Mouse (Mus musculus) MEL (cell line): ENCODE measurements around the gene Rheb.

ENCODE experiments used
- CHD2 ChIP-seq: IDR thresholded peaks from 2 replicates; pipeline ENCODE4 v1.6.1; 2011; ENCODE audit warnings: low read length, improper control_type of control experiment
- CTCF ChIP-seq, 3 experiments: IDR thresholded peaks in 2 of 3; conservative IDR thresholded peaks in 1 of 3; 2 replicates each; pipeline ENCODE4 v1.5.1; 2011 to 2012; ENCODE audit warnings: low read length in 3 of 3, low read depth in 2 of 3, mild to moderate bottlenecking in 2 of 3, improper control_type of control experiment in 1 of 3, inconsistent platforms in 1 of 3, mixed read lengths in 1 of 3, moderate library complexity in 1 of 3; ENCODE audit not compliant: control insufficient read depth in 1 of 3, insufficient read depth in 1 of 3, poor library complexity in 1 of 3, severe bottlenecking in 1 of 3
- EP300 ChIP-seq, 2 experiments: IDR thresholded peaks; 2 replicates each; pipeline ENCODE4 v1.6.1; 2011; ENCODE audit warnings: improper control_type of control experiment in 2 of 2, low read length in 2 of 2, low read depth in 1 of 2, mild to moderate bottlenecking in 1 of 2
- ETS1 ChIP-seq: IDR thresholded peaks from 2 replicates; pipeline ENCODE4 v1.6.1; 2012; ENCODE audit warnings: low read depth, mild to moderate bottlenecking, inconsistent platforms, low read length, improper control_type of control experiment, moderate library complexity
- HCFC1 ChIP-seq: IDR thresholded peaks from 2 replicates; pipeline ENCODE4 v1.6.1; 2012; ENCODE audit warnings: low read depth, mild to moderate bottlenecking, inconsistent platforms, low read length, improper control_type of control experiment, moderate library complexity
- MAFK ChIP-seq: IDR thresholded peaks from 2 replicates; pipeline ENCODE4 v1.6.1; 2011; ENCODE audit warnings: low read depth, mild to moderate bottlenecking, low read length, improper control_type of control experiment, borderline replicate concordance
- MAX ChIP-seq: IDR thresholded peaks from 2 replicates; pipeline ENCODE4 v1.6.1; 2011; ENCODE audit warnings: low read length, improper control_type of control experiment
- MYC ChIP-seq: IDR thresholded peaks from 2 replicates; pipeline ENCODE4 v1.6.1; 2011; ENCODE audit warnings: low read depth, mild to moderate bottlenecking, low read length, improper control_type of control experiment, moderate library complexity
- POLR2A ChIP-seq, 2 experiments: IDR thresholded peaks; 2 replicates each; pipeline ENCODE4 v1.6.1; 2011 to 2012; ENCODE audit warnings: low read length in 2 of 2, mild to moderate bottlenecking in 2 of 2, control low read depth in 1 of 2, improper control_type of control experiment in 1 of 2, low read depth in 1 of 2, moderate library complexity in 1 of 2; ENCODE audit not compliant: control insufficient read depth in 1 of 2, insufficient read depth in 1 of 2, poor library complexity in 1 of 2
- SMC3 ChIP-seq: IDR thresholded peaks from 2 replicates; pipeline ENCODE4 v1.6.1; 2011; ENCODE audit warnings: low read depth, low read length, improper control_type of control experiment
- TBP ChIP-seq: IDR thresholded peaks from 2 replicates; pipeline ENCODE4 v1.8.0; 2011; ENCODE audit warnings: low read depth, low read length, improper control_type of control experiment
- UBTF ChIP-seq: IDR thresholded peaks from 2 replicates; pipeline ENCODE4 v1.6.1; 2012; ENCODE audit warnings: low read depth, mild to moderate bottlenecking, inconsistent platforms, low read length, improper control_type of control experiment, moderate library complexity, borderline replicate concordance; ENCODE audit not compliant: insufficient read depth
- USF2 ChIP-seq, 2 experiments: IDR thresholded peaks; 2 replicates each; pipeline ENCODE4 v1.6.1; 2011 to 2012; ENCODE audit warnings: improper control_type of control experiment in 2 of 2, low read length in 2 of 2, borderline replicate concordance in 1 of 2, inconsistent platforms in 1 of 2, low read depth in 1 of 2, mild to moderate bottlenecking in 1 of 2; ENCODE audit not compliant: insufficient read depth in 1 of 2

DNA sequence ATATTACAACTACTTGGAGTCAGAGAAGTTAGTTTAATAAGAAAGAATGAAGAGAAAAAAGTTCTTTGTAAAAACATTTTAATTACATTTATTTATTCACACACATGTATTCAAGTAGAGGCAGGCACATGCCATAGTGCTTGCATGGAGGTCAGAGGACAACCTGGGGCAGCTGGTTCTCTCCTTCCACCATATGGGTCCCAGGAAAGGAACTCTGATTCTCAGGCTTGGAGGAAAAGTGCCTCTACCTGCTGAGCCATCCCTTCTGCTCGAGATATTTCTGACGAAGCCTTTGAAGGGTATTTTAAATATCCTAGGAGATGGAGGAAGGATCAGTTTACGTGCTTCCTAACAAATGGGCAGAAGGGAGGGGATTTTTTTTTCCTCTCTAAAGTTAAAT, 19.6 kb downstream of the Rheb start:
- TF ChIP-seq POLR2A (IDR thresholded peaks at IDR 0.05; ENCODE audit: control insufficient read depth in 1 of 2, insufficient read depth in 1 of 2, low read depth in 1 of 2, low read length in 2 of 2, poor library complexity in 1 of 2) (no peak), MAFK (no peak), ETS1 (no peak), SMC3 (no peak), EP300 (IDR thresholded peaks at IDR 0.05; ENCODE audit: low read depth in 1 of 2, low read length in 2 of 2) (no peak), UBTF (no peak), MAX (no peak), TBP (no peak), MYC (no peak), CTCF (IDR thresholded peaks at IDR 0.05 in 2 of 3, conservative IDR thresholded peaks at IDR 0.05 in 1 of 3; ENCODE audit: control insufficient read depth in 1 of 3, insufficient read depth in 1 of 3, low read depth in 2 of 3, low read length in 3 of 3, poor library complexity in 1 of 3, severe bottlenecking in 1 of 3) (no peak), HCFC1 (no peak), USF2 (IDR thresholded peaks at IDR 0.05; ENCODE audit: borderline replicate concordance in 1 of 2, insufficient read depth in 1 of 2, low read depth in 1 of 2, low read length in 2 of 2) (no peak), CHD2 (no peak)
